Mouse (Mus musculus) lung, postnatal 0 days (tissue): ENCODE data around the gene Traf4. TPM values are rescaled to one million over a fixed set of nuclear protein-coding genes. Genes with fewer than 3 reads are reported as not detected.

Source experiments
- ATAC-seq: fragments of 200-750 bp; cut with Nextera tagmentation; 2 replicates; pipeline ENCODE4 v1.8.0; 2017; ENCODE audit warnings: moderate library complexity
- DNase-seq: peaks from one replicate; pipeline ENCODE4 v3.0.0-alpha.2; 2016; ENCODE audit warnings: low spot score
- H3K27ac ChIP-seq: fragments of 300-500 bp; sonication (generic); 2 replicates; pipeline ENCODE4 v1.5.1; 2014; ENCODE audit warnings: antibody characterized with exemption, mild to moderate bottlenecking, low read length, mixed read lengths
- H3K27me3 ChIP-seq: fragments of 300-500 bp; sonication (generic); replicated peaks from 2 replicates; pipeline ENCODE4 v1.6.1; 2014; ENCODE audit warnings: low read length, mixed read lengths; ENCODE audit not compliant: insufficient read depth
- H3K36me3 ChIP-seq: fragments of 300-500 bp; sonication (generic); 2 replicates; pipeline ENCODE4 v1.6.1; 2014; ENCODE audit warnings: low read length, mixed read lengths; ENCODE audit not compliant: insufficient read depth
- H3K4me1 ChIP-seq: fragments of 300-500 bp; sonication (generic); 2 replicates; pipeline ENCODE4 v1.6.1; 2014; ENCODE audit warnings: antibody characterized with exemption, low read depth, low read length, mixed read lengths; ENCODE audit not compliant: insufficient read depth
- H3K4me2 ChIP-seq: fragments of 300-500 bp; sonication (generic); replicated peaks from 2 replicates; pipeline ENCODE4 v1.6.1; 2014; ENCODE audit warnings: low read depth, mild to moderate bottlenecking, low read length, moderate library complexity, mixed read lengths
- H3K4me3 ChIP-seq: fragments of 300-500 bp; sonication (generic); 2 replicates; pipeline ENCODE4 v1.5.1; 2014; ENCODE audit warnings: low read depth, low read length
- H3K9ac ChIP-seq: fragments of 300-500 bp; sonication (generic); replicated peaks from 2 replicates; pipeline ENCODE4 v1.6.1; 2014; ENCODE audit warnings: low read depth, mild to moderate bottlenecking
- H3K9me3 ChIP-seq: fragments of 300-500 bp; sonication (generic); 2 replicates; pipeline ENCODE4 v1.6.1; 2016; ENCODE audit warnings: low read length, mixed read lengths
- CTCF ChIP-seq: IDR thresholded peaks from 2 replicates; pipeline ENCODE4 v1.5.1; 2016; ENCODE audit warnings: antibody characterized with exemption, mild to moderate bottlenecking
- EP300 ChIP-seq: IDR thresholded peaks from 2 replicates; pipeline ENCODE4 v1.6.1; 2016; ENCODE audit warnings: antibody characterized with exemption, mild to moderate bottlenecking, control low read depth
- WGBS: fragments of 180-500 bp; shearing (Covaris S2); extraction: QIAGEN DNeasy Blood & Tissue Kit; methylation state at CpG from one replicate; pipeline ENCODE4 v1.1.7; 2014; 5-methylcytosine and 5-hydroxymethylcytosine counted together
- polyA plus RNA-seq: library from polyadenylated mRNA; unstranded; fragments of >200 nt; fragmentation: Nextera tagmentation; extraction: Ambion mirVana; gene quantifications from 2 replicates; pipeline ENCODE4 v1.2.1, GENCODE M21; 2015

The Traf4 gene
- polyA plus RNA-seq, 1 experiment from 2014 or later, result 33.0 TPM

DNA sequence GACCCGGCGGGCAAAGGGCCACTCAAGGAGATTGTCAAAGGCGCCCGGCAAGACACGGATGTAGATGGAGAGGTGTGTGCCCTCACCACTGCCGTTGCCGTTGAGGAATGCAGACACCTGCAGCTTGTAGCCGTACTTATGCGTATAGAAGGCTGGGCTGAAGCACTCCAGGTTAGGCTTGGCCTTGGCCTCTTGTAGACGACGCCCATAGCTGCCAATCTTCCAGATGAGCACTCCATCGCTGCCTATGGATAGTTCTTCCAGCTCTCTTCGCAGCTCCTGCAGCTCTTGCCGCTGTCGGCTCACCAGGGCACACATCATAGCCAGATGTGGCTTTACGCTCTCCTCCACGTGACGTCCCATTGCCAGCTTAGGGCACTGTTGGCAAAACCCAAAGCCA lies 5.2 kb downstream of the Traf4 start:
- H3K9ac ChIP-seq, result no peak overlapping the region
- 0 out of 2 replicates have a peak overlapping the region, but pooled peaks have one; percentile 12 for H3K27ac ChIP-seq
- DNase-seq (no peak), ATAC-seq (no peak)
- H3K4me2 ChIP-seq, result no peak overlapping the region
- H3K4me3 ChIP-seq, result no peak overlapping the region
- no peaks in the 10 kb centered on the region for H3K27me3 ChIP-seq
- WGBS, result 73% methylated on average over 18 of the region's 18 CpGs
- H3K36me3 ChIP-seq, result no peaks in the 10 kb centered on the region
- no peaks in the 10 kb centered on the region for H3K9me3 ChIP-seq
- peaks cover 14% of the 10 kb centered on the region; the same call in 1 of the 2 replicates for H3K4me1 ChIP-seq
- TF ChIP-seq CTCF (no peak), EP300 (no peak)

DNA sequence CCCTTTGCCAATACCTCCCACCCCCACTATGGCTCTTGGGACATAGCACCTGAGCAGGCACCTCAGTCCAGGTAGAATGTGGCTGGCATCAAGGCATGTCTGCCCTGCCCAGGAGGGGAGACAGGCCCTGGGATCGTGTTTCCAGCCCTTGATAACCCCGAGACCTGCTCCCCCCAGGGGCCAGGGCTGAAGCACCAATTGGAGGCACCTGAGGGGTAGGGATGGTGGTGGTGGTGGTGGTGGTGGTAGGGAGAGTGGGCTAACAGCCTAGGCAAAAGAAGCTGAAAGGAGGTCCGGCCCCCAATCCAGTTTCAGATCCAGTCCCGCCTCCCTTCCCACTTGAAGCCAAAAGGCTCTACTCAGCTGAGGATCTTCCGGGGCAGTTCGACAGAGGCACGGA lies 5.8 kb downstream of the Traf4 start:
- ATAC-seq, result no peak
- H3K4me1 ChIP-seq, result peaks cover 14% of the 10 kb centered on the region; the same call in 1 of the 2 replicates
- H3K4me3 ChIP-seq, result no peak overlapping the region
- 44% methylated on average over 7 of the region's 7 CpGs for WGBS
- 0 out of 2 replicates have a peak, but pooled peaks cover 4% of the 10 kb centered on the region for H3K36me3 ChIP-seq
- DNase-seq, result no peak
- TF ChIP-seq EP300 (no peak), CTCF (no peak)
- H3K27ac ChIP-seq, result no peak overlapping the region
- no peaks in the 10 kb centered on the region for H3K9me3 ChIP-seq
- no peak overlapping the region for H3K4me2 ChIP-seq
- H3K27me3 ChIP-seq, result no peaks in the 10 kb centered on the region
- H3K9ac ChIP-seq, result no peak overlapping the region

GRCm38 (mm10) chr11:78159096-78159495 lies 6.3 kb downstream of the Traf4 start:
- peak; percentile 94 for DNase-seq
- WGBS, result 12% methylated on average over 2 of the region's 2 CpGs
- H3K4me1 ChIP-seq, result peaks cover 14% of the 10 kb centered on the region; the same call in 1 of the 2 replicates
- no peaks in the 10 kb centered on the region for H3K27me3 ChIP-seq
- H3K9ac ChIP-seq, result no peak overlapping the region
- no peak overlapping the region for H3K4me3 ChIP-seq
- H3K9me3 ChIP-seq, result no peaks in the 10 kb centered on the region
- H3K4me2 ChIP-seq, result no peak overlapping the region
- ATAC-seq, result peak; percentile 68
- TF ChIP-seq EP300 (no peak), CTCF (peak; percentile 99)
- no peak overlapping the region for H3K27ac ChIP-seq
- H3K36me3 ChIP-seq, result 0 out of 2 replicates have a peak, but pooled peaks cover 4% of the 10 kb centered on the region

GRCm38 (mm10) chr11:78156156-78156699 lies 9.2 kb downstream of the Traf4 start:
- WGBS, result 66% methylated on average over 6 of the region's 6 CpGs
- no peak for DNase-seq
- no peak for TF ChIP-seq EP300
- TF ChIP-seq CTCF, result no peak
- H3K4me3 ChIP-seq, result no peak overlapping the region
- peaks cover 8% of the 10 kb centered on the region; the same call in 1 of the 2 replicates for H3K4me1 ChIP-seq
- no peaks in the 10 kb centered on the region for H3K27me3 ChIP-seq
- H3K9ac ChIP-seq, result no peak overlapping the region
- H3K4me2 ChIP-seq, result no peak overlapping the region
- no peak overlapping the region for H3K27ac ChIP-seq
- H3K9me3 ChIP-seq, result no peaks in the 10 kb centered on the region
- 0 out of 2 replicates have a peak, but pooled peaks cover 4% of the 10 kb centered on the region for H3K36me3 ChIP-seq
- no peak for ATAC-seq

DNA sequence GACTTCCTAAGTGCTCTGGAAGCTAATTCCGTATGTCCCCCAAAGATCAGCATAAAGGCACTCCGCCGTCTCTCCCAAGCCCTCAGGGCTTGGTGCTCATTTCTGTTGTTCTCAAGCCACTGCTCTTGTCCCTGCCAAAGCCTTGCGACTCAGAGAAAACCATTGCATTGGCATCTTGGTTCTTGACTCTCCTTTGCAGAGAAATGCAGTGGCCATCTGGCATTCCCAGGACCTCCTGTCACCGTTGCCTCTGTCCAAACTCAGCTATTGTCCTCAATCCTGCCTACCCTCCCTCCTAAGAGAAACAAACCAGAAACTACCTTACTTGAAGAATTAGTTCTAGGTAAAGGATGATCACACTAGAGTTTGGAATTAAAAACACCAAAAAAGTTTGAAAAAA lies 9.7 kb downstream of the Traf4 start:
- Histone ChIP-seq H3K36me3 (0 out of 2 replicates have a peak, but pooled peaks cover 4% of the 10 kb centered on the region), H3K9me3 (no peaks in the 10 kb centered on the region), H3K4me3 (no peak overlapping the region), H3K9ac (no peak overlapping the region), H3K4me2 (no peak overlapping the region), H3K27me3 (no peaks in the 10 kb centered on the region), H3K27ac (no peak overlapping the region), H3K4me1 (peaks cover 8% of the 10 kb centered on the region; the same call in 1 of the 2 replicates)
- ATAC-seq, result no peak
- DNase-seq, result no peak
- no peak for TF ChIP-seq EP300
- no peak for TF ChIP-seq CTCF
- WGBS, result 80% methylated on average over 5 of the region's 5 CpGs

- Histone ChIP-seq H3K9ac (no peak overlapping the region), H3K4me3 (no peak overlapping the region), H3K9me3 (no peaks in the 10 kb centered on the region), H3K27ac (peak overlapping the region; percentile 74; the same call in 1 of the 2 replicates), H3K27me3 (no peaks in the 10 kb centered on the region), H3K36me3 (0 out of 2 replicates have a peak, but pooled peaks cover 9% of the 10 kb centered on the region), H3K4me1 (peaks cover 4% of the 10 kb centered on the region; the same call in 1 of the 2 replicates), H3K4me2 (no peak overlapping the region)
- WGBS, result 66% methylated on average over 13 of the region's 13 CpGs
- DNase-seq (no peak), ATAC-seq (no peak)
- TF ChIP-seq CTCF (no peak), EP300 (no peak)
Measured at GRCm38 (mm10) chr11:78153778-78154177, 11.6 kb downstream of the Traf4 start.
